Mouse (Mus musculus) kidney, adult 2 months (tissue): Measurements from ENCODE around the gene Elob.

Experiments used
- CTCF ChIP-seq: fragments of 200-500 bp; conservative IDR thresholded peaks from 2 replicates; pipeline ENCODE4 v1.5.1; 2011; ENCODE audit warnings: low read depth, mild to moderate bottlenecking, control low read depth, low read length, moderate library complexity, mixed read lengths; ENCODE audit not compliant: insufficient read depth, insufficient read length
- POLR2A ChIP-seq: fragments of 200-500 bp; IDR thresholded peaks from one replicate; pipeline ENCODE4 v1.6.1; 2011; ENCODE audit warnings: low read depth, low read length, control low read depth

DNA sequence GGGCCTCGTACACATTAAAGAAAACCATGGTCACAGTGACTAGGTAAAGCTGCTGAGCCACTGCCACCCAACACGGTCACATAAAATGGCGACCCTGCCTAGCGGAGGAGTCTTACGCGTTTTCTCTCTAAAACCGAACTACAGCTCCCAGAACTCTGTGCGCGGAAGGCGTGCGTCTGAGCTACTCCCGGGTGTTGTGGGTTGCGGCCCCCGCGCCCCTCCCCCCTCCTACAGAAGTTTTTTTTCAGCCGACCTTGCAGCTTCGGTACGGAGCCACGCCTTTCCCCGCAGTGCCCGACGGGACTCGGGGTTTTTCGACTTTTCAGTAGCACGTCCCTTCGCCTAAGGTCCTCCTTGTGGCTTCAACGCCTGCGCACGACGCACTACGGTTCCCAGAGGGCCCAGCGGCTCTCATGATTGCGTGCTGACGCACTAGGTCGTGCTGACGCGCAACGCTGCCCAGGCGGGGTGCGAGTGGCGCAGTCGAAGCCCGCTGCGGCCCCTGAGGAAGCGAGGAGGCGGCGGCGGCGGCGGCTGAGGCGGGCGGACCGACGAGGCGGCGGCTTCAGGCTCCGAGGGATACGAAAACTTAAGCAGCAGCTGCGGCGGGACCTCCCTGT, 26.1 kb downstream of the Elob start:
- peak; percentile 55 for TF ChIP-seq POLR2A
- no peak for TF ChIP-seq CTCF
